Mouse (Mus musculus) neural tube, embryonic 14.5 days (tissue): ENCODE results near the gene Armc5. TPM values are rescaled to one million over a fixed set of nuclear protein-coding genes. Genes with fewer than 3 reads are reported as not detected.

ENCODE experiments used
- ATAC-seq: fragments of 200-750 bp; cut with Nextera tagmentation; 2 replicates; pipeline ENCODE4 v1.8.0; 2017; ENCODE audit warnings: low read depth, mild to moderate bottlenecking, moderate TSS enrichment, moderate library complexity
- H3K27ac ChIP-seq: fragments of 300-500 bp; sonication (generic); 2 replicates; pipeline ENCODE4 v1.5.1; 2014; ENCODE audit warnings: low read depth, mild to moderate bottlenecking, control low read depth, low read length, moderate library complexity, mixed read lengths
- H3K27me3 ChIP-seq: fragments of 300-500 bp; sonication (generic); 2 replicates; pipeline ENCODE4 v1.6.1; 2014; ENCODE audit warnings: low read length; ENCODE audit not compliant: control insufficient read depth, insufficient read depth
- H3K36me3 ChIP-seq: fragments of 300-500 bp; sonication (generic); 2 replicates; pipeline ENCODE4 v1.6.1; 2014; ENCODE audit warnings: low read length, mixed read lengths; ENCODE audit not compliant: control insufficient read depth, insufficient read depth
- H3K4me1 ChIP-seq: fragments of 300-500 bp; sonication (generic); 2 replicates; pipeline ENCODE4 v1.6.1; 2014; ENCODE audit warnings: low read length; ENCODE audit not compliant: control insufficient read depth, insufficient read depth
- H3K4me2 ChIP-seq: fragments of 300-500 bp; sonication (generic); 2 replicates; pipeline ENCODE4 v1.6.1; 2014; ENCODE audit warnings: mild to moderate bottlenecking, low read depth, low read length, control low read depth
- H3K4me3 ChIP-seq: fragments of 300-500 bp; sonication (generic); 2 replicates; pipeline ENCODE4 v1.5.1; 2014; ENCODE audit warnings: low read depth, low read length, control low read depth, mixed read lengths
- H3K9ac ChIP-seq: fragments of 300-500 bp; sonication (generic); replicated peaks from 2 replicates; pipeline ENCODE4 v1.6.1; 2014; ENCODE audit warnings: low read depth, mild to moderate bottlenecking, control low read depth, low read length, mixed read lengths
- H3K9me3 ChIP-seq: fragments of 300-500 bp; sonication (generic); 2 replicates; pipeline ENCODE4 v1.6.1; 2016; ENCODE audit warnings: low read length; ENCODE audit not compliant: control insufficient read depth
- WGBS: fragments of 180-500 bp; shearing (Covaris S2); extraction: QIAGEN DNeasy Blood & Tissue Kit; methylation state at CpG from one replicate; pipeline ENCODE4 v1.1.7; 2014; 5-methylcytosine and 5-hydroxymethylcytosine counted together
- microRNA-seq: library from miRNA; unstranded; fragments of <30 nt; microRNA quantifications from one replicate; pipeline ENCODE4, GENCODE M21; 2016
- polyA plus RNA-seq: library from polyadenylated mRNA; unstranded; fragments of >200 nt; fragmentation: Nextera tagmentation; extraction: Ambion mirVana; gene quantifications from 2 replicates; pipeline ENCODE4 v1.2.1, GENCODE M21; 2014

The Armc5 gene
- polyA plus RNA-seq, 1 experiment from 2014 or later = 9.0 TPM

DNA sequence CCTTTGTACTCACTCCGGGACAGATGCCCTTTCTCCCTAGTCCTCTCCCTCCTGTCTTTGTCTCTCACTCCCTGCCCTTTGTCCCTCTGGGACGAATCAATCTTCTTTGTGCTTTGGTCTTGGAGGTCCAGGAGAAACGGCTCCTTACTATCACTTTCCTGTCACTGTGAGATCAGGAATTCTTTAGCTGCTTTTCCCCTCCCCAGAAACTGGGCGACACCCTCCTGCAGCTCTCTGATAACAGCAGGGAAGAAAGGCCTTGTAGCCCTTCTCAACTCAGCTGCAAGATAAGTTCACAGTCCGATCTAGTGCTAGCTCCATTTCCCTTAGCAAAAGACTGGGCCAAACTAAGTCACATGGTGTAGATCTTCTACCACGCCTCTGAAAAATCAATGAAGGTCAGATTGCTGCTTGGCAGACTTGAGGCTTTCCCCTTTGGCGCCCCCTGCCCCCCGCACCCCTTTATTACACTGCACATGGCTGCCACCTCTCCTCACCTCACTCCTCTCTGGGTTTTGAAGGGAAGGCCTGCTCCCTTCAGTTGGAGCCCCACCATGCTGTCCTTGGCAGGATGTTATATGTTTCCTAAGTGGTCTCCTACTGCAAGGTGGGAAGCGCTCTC lies 51.9 kb downstream of the Armc5 start:
- Histone ChIP-seq H3K4me1 (no peaks in the 10 kb centered on the region), H3K27me3 (no peaks in the 10 kb centered on the region), H3K27ac (no peak overlapping the region), H3K9ac (0 out of 2 replicates have a peak overlapping the region, but pooled peaks have one; percentile 8), H3K4me3 (no peak overlapping the region), H3K4me2 (no peak overlapping the region), H3K9me3 (no peaks in the 10 kb centered on the region), H3K36me3 (peaks cover 12% of the 10 kb centered on the region; the same call in 1 of the 2 replicates)
- no peak for ATAC-seq
- WGBS = 22% methylated on average over 9 of the region's 9 CpGs

Small RNA genes lying within 50 kb of the gene (microRNA-seq; reads per million reads assigned to microRNA genes)
- not detected for gene Mir3103

Other genes starting within 250 kb of the Armc5 start
- gene Pycard, start 243.5 kb upstream of the Armc5 start, polyA plus RNA-seq = 4.6 and 6.1 TPM in 2 replicates
- gene Trim72, start 233.4 kb upstream of the Armc5 start, polyA plus RNA-seq = not detected in 2 replicates
- 0.25 and 1.2 TPM in 2 replicates for gene Itgam, start 174.7 kb upstream of the Armc5 start, polyA plus RNA-seq
- gene Gm49368, start 174.7 kb upstream of the Armc5 start, polyA plus RNA-seq = not detected in 2 replicates
- gene Itgax, start 107.8 kb upstream of the Armc5 start, polyA plus RNA-seq = 0.15 TPM in 1 of 2 replicates, not detected in the other
- gene Itgad, start 83.0 kb upstream of the Armc5 start, polyA plus RNA-seq = not detected in 2 replicates
- 0.86 TPM in 1 of 2 replicates, not detected in the other for gene Cox6a2, start 31.0 kb upstream of the Armc5 start, polyA plus RNA-seq
- 9.5 and 9.7 TPM in 2 replicates for gene 9130023H24Rik, start 689 bp downstream of the Armc5 start, polyA plus RNA-seq
- gene Tgfb1i1, start 9.5 kb downstream of the Armc5 start, polyA plus RNA-seq = 15.2 and 24.7 TPM in 2 replicates
- not detected in 2 replicates for gene Slc5a2, start 28.3 kb downstream of the Armc5 start, polyA plus RNA-seq
- gene BC017158, start 60.8 kb downstream of the Armc5 start, polyA plus RNA-seq = 25.9 and 27.9 TPM in 2 replicates
- gene Rgs10, start 181.4 kb downstream of the Armc5 start, polyA plus RNA-seq = 52.9 and 56.8 TPM in 2 replicates
- gene Tial1, start 224.4 kb downstream of the Armc5 start, polyA plus RNA-seq = 41.0 and 41.7 TPM in 2 replicates